Mouse (Mus musculus): ENCODE data around the gene Cftr.

Gene Cftr

DNA sequence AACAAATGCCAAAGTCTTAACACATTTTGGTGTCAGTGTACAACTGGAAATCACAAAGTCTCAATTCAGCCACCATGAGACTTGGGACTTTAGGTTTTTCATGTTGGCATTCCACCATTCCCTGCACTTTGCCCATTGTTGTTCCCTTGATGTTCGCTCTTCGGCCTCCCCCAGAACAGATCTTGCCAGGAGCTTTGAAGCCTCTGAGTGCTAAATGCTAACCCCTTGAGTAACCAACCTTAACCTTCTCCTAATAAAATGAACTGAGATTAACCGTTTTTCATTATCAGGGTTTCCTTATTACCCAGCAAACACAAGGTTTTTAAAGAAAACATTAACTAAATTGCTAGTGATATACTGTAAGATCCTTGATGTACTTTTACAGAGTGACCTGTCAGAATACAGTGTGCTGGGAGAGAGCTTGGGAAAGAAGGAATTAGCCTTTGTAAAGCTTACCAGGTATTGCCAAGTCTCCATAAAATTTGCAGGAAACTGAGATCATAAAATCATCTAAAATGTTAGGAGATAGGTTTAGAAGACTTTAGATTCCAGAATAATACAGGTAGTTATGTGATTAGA, 144.0 kb downstream of the Cftr start:
- no peak for DNase-seq (ENCODE audit: low spot score)

GRCm38 (mm10) chr6:18322950-18323349, 152.5 kb downstream of the Cftr start:
- no peak for DNase-seq (ENCODE audit: low spot score)

DNA sequence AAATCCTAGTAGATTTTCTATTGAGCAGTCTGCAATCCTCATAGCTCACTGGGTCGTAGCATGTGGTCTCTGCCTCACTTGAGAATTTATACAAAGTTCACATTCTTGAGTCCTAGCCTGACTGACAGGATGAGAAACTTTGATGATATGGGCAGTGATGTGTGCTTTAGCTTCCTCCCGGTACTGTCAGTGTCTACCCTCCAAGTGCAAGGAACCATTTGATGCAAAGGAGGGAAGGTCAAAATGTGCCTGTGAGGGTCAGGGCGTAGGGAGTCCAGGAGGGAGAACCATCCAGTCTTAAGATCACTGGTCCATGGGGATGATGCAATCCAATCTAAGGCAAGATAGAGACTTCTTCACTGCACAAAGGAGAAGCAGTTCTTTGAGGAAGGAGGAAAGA, 164.9 kb downstream of the Cftr start:
- no peak for DNase-seq (ENCODE audit: low spot score)

- no peak for DNase-seq (ENCODE audit: low spot score)
Observed at GRCm38 (mm10) chr6:18338307-18338706, 167.8 kb downstream of the Cftr start.

DNA sequence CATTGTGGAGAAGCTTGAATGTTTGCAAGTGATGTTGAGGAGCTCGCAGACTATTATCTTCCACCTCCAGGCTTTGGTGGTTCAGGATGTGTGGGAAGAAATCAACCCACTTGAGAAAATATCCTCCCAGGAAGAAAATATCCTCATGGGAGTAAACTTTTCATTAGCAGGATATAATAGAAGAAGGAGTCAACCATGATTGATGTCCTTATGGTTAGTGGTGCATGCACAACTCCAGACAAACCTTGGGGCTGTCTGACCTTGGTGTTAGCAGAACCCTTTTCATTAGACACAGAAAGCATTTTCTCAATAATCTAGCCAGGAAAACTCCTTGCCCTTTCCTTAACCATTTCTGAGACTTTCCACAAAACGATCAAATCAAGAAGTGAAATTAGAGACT, 173.8 kb downstream of the Cftr start:
- DNase-seq (ENCODE audit: low spot score), result no peak

- no peak for DNase-seq (ENCODE audit: low spot score)
Observed at GRCm38 (mm10) chr6:18349153-18349858, 178.8 kb downstream of the Cftr start.

GRCm38 (mm10) chr6:18360154-18360553, 189.7 kb downstream of the Cftr start:
- DNase-seq (ENCODE audit: low spot score), result no peak

DNA sequence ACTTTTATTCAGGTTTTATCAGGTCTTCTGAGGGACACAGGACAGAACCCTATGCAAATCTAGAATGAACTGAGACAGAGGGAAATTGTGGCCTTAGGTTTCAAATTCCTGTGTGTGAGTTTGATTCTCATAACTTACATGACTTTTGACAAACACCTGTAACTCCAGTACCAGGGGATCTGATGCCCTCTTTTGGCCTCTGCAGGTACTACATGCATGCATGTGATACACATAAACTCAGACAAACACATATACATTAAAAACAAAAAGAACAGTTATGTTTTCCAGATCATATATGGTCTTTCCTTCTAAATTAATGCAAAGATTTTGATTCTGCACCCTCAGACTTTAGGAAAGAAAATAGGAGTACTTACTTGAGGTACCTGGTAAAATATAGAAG, 190.5 kb downstream of the Cftr start:
- no peak for DNase-seq (ENCODE audit: low spot score)

- no peak for DNase-seq (ENCODE audit: low spot score)
Observed at GRCm38 (mm10) chr6:18362232-18362631, 191.7 kb downstream of the Cftr start.

GRCm38 (mm10) chr6:18369054-18369453, 198.6 kb downstream of the Cftr start:
- DNase-seq (ENCODE audit: low spot score), result no peak

GRCm38 (mm10) chr6:18369723-18370122, 199.2 kb downstream of the Cftr start:
- DNase-seq (ENCODE audit: low spot score), result no peak

All from urinary bladder, postnatal 10 days (tissue).